Mouse (Mus musculus) gastrocnemius, adult 2 months (tissue): ENCODE results near the gene Kyat1. TPM values are rescaled to one million over a fixed set of nuclear protein-coding genes. Genes with fewer than 3 reads are reported as not detected.

Experiments used
- DNase-seq: peaks from one replicate; pipeline ENCODE4 v3.0.0; 2022
- H3K27ac ChIP-seq: fragments of 200-600 bp; 2 replicates; pipeline ENCODE4 v1.8.1; 2022; ENCODE audit warnings: mild to moderate bottlenecking
- H3K4me3 ChIP-seq: fragments of 200-600 bp; 2 replicates; pipeline ENCODE4 v1.8.1; 2022; ENCODE audit warnings: mild to moderate bottlenecking, moderate library complexity
- CTCF ChIP-seq: fragments of 200-600 bp; IDR thresholded peaks from 2 replicates; pipeline ENCODE4 v1.8.1; 2022; ENCODE audit warnings: antibody characterized with exemption, mild to moderate bottlenecking, moderate library complexity
- intact Hi-C: fragments of 180-260 bp; cut with DNase I; formaldehyde crosslinking; loops from one replicate; pipeline ENCODE4 v1.15.1; 2025
- total RNA-seq, 2 experiments: library from RNA; stranded (reverse); gene quantifications; 2 replicates each; pipeline ENCODE4 v1.2.3; 2021

The Kyat1 gene
- total RNA-seq, 2 experiments from 2014 or later, result 23.4 to 30.3 TPM

DNA sequence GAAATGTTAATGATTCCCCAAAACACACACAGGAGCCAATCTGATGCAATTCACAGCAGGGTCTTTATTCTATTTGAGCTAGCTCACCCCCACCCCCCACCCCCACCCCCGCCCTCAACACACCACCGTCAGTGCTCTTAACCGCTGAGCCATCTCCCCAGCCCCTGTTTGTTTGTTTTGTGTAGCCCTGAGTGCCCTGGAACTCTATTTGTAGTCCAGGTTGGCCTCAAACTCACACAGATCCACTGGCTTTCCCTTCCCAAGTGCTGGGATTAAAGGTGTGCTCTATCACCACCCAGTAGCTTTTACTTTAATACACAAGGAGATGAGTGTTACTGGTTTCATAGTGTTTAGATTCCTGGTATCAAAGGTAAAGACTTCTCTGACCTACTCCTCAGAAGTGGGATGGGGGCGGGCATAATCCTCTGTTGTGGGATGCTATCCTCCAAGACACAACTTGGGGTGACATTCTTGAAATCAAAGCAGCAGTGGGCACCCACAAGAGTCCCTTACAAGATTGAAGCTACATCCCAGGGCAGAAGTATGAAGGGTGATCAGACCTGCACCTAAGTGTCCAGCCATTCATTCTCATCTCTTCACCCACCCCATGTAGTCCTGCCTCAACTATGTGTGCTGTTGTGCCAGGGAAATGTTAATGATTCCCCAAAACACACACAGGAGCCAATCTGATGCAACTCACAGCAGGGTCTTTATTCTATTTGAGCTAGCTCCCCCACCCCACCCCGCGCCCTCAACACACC lies 5.9 kb upstream of the Kyat1 start:
- peak; percentile 5 for DNase-seq
- H3K4me3 ChIP-seq, result no peak overlapping the region
- H3K27ac ChIP-seq, result no peak overlapping the region
- no peak for TF ChIP-seq CTCF
- intact Hi-C loops, result no loop called here

DNA sequence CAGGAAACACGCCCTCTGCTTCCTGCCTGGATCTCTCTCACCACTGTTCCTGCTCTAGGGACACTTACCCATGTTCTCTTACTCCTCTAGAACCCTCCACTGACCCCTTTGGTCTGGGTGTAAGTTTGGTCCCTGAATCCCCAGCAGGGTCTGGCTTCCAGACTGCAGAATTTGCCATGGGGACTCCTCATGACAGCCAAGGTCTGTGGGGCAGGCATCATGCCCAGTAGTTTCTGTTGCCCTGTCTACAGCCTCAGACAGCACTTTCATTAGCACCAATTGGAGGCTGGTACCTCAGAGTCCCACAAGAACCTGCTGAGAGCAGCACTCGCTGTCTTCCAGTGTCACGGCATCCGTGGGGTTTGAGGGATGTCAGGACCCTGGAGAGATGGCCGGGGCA lies 2.2 kb upstream of the Kyat1 start:
- TF ChIP-seq CTCF, result no peak
- peak; percentile 3 for DNase-seq
- intact Hi-C loops, result no loop called here
- no peak overlapping the region for H3K4me3 ChIP-seq
- no peak overlapping the region for H3K27ac ChIP-seq

DNA sequence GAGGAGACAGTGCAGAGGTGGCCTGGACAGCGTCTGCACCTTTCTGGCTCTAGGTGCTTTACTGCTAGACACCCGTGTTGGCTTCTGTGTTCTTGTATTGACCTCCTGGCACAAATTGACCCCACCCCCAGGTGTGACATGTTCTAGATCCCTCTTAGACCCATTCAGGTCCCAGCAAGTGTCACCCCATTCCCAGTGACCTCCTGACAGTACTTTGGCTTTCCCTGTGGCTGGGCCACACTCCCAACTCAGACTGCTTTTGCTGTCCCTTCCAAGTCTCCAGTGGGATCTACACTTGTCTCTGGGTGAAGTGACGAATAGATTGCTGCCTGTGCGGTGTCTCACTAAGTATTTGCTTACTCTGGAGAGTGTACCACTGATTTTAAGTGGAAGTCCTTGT lies 1.8 kb upstream of the Kyat1 start:
- intact Hi-C loops, result no loop called here
- peak; percentile 10 for DNase-seq
- Histone ChIP-seq H3K4me3 (no peak overlapping the region), H3K27ac (no peak overlapping the region)
- no peak for TF ChIP-seq CTCF

DNA sequence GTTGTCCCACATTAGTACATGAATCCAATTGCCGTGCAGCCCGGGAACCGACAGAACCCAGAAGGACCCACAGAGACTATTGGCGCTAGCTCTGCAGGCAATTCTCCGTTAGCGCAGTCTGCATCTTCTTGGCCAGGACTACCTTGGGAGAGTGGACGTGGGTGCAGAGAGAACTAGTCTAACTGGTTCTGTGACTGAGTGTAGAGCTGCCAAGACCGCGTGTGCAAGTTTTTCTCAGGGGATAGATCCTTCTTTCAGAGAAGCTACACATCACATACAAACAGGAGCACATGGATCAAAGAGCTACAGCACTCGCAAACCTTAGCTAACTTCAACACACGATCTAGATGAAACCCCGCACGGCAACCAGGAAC lies 405 bp downstream of the Kyat1 start:
- intact Hi-C loops, result loop anchor here (2.0 kb wide), 1 partner anchor 26 kb away; the partner anchor contains the start of gene Spout1
- peak overlapping the region; percentile 94 for H3K27ac ChIP-seq
- H3K4me3 ChIP-seq, result peak overlapping the region; percentile 94
- peak; percentile 43 for DNase-seq
- no peak for TF ChIP-seq CTCF

DNA sequence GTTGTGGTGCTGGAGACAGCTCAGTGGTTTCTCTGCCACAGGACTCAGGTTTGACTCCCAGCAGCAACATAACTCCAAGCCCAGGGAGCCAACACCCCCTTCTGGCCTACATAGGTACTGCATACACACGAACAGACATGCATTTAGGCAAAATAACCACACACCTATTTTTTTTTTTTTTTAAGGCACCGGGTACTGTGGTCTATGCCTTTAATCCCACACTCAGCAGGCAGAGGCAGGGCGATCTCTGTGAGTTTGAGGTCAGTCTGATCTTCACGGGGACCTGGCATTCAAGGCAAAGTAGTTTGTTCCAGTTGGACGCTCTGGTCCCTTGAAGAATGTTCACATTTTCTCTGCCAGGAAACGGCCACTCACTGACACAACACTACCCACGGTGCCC lies 2.2 kb downstream of the Kyat1 start:
- Histone ChIP-seq H3K27ac (peak overlapping the region; percentile 58; the same call in 1 of the 2 replicates), H3K4me3 (no peak overlapping the region)
- DNase-seq, result peak; percentile 17
- intact Hi-C loops, result no loop called here
- peak; percentile 54 for TF ChIP-seq CTCF

DNA sequence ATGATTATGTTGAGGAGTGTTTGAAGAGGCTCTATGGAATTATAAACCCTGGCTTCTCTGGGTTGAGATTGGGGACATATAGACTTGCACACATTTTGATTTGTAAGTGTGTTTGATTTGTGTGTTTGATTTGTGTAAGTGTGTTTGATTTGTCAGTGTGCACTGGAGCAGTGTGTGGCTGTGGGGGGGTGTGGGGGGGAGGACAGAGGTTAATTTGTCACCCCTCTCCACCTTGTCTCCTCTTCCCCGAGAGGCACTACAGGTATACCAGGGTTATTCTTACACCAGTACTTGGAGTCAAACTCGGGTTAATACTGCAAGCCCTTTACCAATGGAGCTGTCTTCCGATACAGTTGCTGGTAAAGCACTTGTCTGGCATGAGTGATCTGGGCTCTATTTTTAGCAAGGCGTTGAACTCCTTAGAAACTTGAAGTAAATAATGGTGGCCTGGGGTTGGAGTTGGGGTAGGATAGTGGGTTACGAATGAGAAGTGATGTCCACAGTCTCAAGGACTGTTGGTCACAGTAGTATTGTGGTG lies 5.2 kb downstream of the Kyat1 start:
- no peak for TF ChIP-seq CTCF
- intact Hi-C loops, result no loop called here
- no peak for DNase-seq
- Histone ChIP-seq H3K4me3 (no peak overlapping the region), H3K27ac (peak overlapping the region; percentile 41)

DNA sequence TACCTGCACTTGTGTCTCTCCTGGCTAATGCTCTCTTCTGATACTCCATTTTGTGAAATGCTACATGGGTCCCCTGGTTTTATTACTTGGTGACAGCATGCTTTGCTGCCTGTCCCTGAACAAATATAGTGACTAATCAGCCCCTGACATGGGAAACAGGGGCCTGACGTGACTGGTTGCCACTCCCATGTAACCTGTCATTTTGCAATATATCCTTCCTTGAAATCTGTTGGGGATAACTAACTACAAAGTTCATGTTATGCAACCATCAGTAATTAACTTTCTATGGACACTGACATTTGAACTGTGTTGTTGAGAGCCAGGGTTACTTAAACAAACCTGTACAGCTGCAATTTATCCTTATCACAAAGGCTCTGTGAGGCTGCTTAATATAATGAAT lies 5.7 kb downstream of the Kyat1 start:
- DNase-seq, result no peak
- intact Hi-C loops, result no loop called here

DNA sequence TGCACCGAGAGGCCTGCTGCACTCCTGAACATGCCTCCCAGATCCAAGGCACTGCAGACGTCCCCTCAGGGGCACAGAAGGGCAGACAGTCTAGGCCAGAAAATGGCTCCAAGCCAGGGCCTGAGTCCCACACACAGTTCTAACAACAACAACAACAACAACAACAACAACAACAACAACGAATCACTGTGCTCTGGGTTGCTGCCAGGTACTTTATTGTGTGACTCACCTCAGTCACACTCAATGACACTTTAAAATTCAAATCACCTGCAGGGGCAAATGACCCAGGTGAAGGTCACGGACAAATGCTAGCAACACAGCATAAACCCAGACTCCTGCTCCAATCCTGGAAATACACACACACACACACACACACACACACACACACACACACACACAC lies 7.6 kb downstream of the Kyat1 start:
- no peak for TF ChIP-seq CTCF
- intact Hi-C loops, result no loop called here
- DNase-seq, result no peak
- Histone ChIP-seq H3K4me3 (no peak overlapping the region), H3K27ac (no peak overlapping the region)

More for the DNA sequence above, 5.7 kb downstream of the Kyat1 start:
- Histone ChIP-seq H3K4me3 (no peak overlapping the region), H3K27ac (peak overlapping the region; percentile 41; the same call in 1 of the 2 replicates)
- TF ChIP-seq CTCF, result no peak

DNA sequence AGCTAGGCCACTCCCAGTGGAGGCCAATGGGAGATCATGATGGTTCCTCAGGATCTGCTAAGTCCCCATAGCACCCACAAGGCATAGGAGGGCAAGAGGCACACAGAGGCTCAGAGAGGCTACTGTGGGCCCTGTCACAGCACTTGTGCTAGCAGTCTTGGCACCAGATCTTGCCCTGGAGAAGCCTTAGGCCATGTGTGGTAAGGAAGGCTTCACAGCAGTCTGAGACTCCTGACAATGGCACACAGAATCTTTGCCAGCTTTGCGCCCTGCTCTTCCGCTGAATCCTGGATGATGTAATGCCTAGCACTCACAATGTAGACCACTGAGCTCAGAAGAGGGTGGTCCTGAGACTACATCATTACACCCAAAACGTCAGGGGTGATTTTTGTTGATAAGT lies 11.0 kb downstream of the Kyat1 start:
- DNase-seq, result no peak
- TF ChIP-seq CTCF, result no peak
- Histone ChIP-seq H3K4me3 (no peak overlapping the region), H3K27ac (no peak overlapping the region)
- intact Hi-C loops, result no loop called here

DNA sequence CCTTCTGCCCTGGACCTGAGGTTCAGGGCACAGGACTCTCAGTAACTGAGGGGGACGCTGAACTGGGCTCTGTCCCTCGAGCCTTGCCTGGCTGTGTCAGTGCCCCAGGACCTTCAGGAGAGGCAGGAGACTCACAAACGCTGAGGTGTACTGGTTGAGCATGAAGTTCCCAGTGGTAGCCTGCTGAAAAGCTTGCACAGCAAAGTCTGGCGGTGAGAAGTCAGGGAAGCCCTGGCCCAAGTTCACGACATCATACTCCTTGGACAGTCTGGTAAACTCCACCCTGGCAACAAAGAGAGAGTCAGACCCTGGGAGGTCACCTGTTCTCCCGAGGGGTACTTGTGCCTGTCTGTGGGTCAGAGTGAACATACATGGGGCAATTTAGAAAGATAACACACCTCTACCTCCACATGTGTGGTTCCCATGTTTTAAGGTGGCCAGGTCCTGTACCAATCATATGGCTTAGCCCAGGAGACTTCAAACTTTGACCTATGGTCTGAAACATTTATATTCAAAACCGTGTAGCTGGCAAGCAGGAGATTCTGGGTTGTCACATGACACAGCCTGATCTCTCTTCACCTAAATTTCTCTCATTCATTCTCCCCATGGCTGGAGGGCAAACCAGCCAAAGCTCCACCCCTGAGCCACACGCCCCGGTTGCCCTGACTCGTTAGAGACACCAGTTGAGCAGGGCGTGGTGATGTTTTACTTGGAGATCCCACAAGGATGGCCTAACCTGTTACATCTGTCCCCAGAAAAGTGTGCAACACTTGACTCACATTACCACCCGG lies 13.7 kb downstream of the Kyat1 start:
- intact Hi-C loops, result no loop called here

DNA sequence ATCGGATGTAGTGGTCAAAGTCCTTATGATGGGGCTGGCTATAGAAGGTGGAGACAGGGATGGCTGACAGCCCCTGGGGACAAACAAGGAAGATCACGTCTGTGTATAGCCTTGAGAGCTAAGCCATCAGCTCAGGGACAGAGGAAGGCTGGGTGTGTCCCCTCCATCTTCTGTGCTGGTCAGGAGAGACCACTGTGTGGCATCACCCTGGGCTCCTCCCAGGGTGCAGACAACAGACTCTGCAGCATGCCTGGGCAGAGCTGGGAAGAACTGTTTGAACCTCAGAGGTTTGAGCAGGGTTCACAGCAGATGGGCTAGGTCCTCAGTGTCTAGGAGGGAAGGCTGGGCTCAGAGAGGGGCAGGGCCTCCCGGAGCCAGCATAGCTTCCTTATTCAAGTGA lies 20.0 kb downstream of the Kyat1 start:
- no peak overlapping the region for H3K27ac ChIP-seq
- intact Hi-C loops, result no loop called here
- no peak for DNase-seq
- H3K4me3 ChIP-seq, result no peak overlapping the region
- TF ChIP-seq CTCF, result no peak

More for the DNA sequence above, 13.7 kb downstream of the Kyat1 start:
- Histone ChIP-seq H3K27ac (no peak overlapping the region), H3K4me3 (no peak overlapping the region)
- no peak for DNase-seq
- no peak for TF ChIP-seq CTCF

DNA sequence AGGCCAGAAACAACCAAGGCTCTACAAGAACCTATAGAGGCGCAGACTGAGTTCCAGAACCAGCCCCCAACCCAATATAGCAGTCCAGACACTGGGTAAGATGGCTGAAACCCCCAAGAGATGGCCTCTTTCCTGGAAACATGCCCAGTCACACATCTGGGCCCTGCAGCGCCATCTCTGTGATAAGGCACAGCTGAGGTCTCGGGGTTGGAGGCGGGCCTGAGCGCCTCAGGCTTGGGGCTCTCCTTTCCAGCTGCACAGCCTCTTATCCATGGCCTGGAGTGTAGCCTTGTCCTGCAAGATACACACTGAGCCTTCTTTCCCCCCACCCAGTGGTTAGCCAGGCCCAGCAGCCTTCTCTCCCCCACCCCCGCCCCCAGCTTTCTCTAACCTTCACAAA lies 20.4 kb downstream of the Kyat1 start:
- H3K27ac ChIP-seq, result no peak overlapping the region
- DNase-seq, result no peak
- intact Hi-C loops, result no loop called here
- H3K4me3 ChIP-seq, result no peak overlapping the region
- no peak for TF ChIP-seq CTCF

DNA sequence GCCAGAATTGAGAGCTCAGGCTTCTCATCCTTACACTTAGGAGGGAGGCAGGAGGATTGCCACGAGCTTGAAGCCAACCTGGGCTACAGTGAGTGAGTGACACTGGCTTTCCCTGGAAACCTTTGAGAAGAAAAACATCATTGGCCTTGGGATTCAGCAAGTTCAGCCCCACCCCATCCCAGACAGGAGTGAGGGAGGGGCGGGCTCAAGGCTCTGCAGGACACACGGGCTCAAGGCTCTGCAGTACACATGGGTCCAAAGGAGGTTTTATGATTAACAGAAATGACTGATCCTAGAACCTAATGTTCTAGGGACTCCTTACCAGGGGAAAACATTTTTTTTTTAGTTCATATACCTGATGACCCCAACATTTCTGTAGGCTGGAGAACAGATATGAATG lies 21.9 kb downstream of the Kyat1 start:
- intact Hi-C loops, result no loop called here
- Histone ChIP-seq H3K27ac (no peak overlapping the region), H3K4me3 (no peak overlapping the region)
- DNase-seq, result no peak
- no peak for TF ChIP-seq CTCF
